Mouse (Mus musculus) small intestine, adult 2 months (tissue): ENCODE data around the gene Sav1. TPM values are rescaled to one million over a fixed set of nuclear protein-coding genes. Genes with fewer than 3 reads are reported as not detected.

Experiments used
- H3K27ac ChIP-seq: fragments of 200-500 bp; 2 replicates; pipeline ENCODE4 v1.5.1; 2012; ENCODE audit warnings: low read depth, low read length, control low read depth, inconsistent platforms; ENCODE audit not compliant: insufficient read depth
- H3K27me3 ChIP-seq: fragments of 200-500 bp; 2 replicates; pipeline ENCODE4 v1.6.1; 2012; ENCODE audit warnings: mild to moderate bottlenecking, moderate library complexity, low read length, inconsistent platforms; ENCODE audit not compliant: control insufficient read depth, insufficient read depth
- H3K36me3 ChIP-seq: fragments of 200-500 bp; 2 replicates; pipeline ENCODE4 v1.6.1; 2012; ENCODE audit warnings: mild to moderate bottlenecking, low read length, control low read depth, inconsistent platforms; ENCODE audit not compliant: control insufficient read depth, insufficient read depth
- H3K4me1 ChIP-seq: fragments of 200-500 bp; 2 replicates; pipeline ENCODE4 v1.6.1; 2012; ENCODE audit warnings: low read length, inconsistent platforms, mixed read lengths; ENCODE audit not compliant: control insufficient read depth, insufficient read depth, insufficient read length
- H3K4me3 ChIP-seq: fragments of 200-500 bp; 2 replicates; pipeline ENCODE4 v1.5.1; 2012; ENCODE audit warnings: low read depth, mild to moderate bottlenecking, control low read depth, inconsistent platforms, low read length, moderate library complexity
- CTCF ChIP-seq: fragments of 200-500 bp; IDR thresholded peaks from 2 replicates; pipeline ENCODE4 v1.5.1; 2012; ENCODE audit warnings: low read depth, mild to moderate bottlenecking, control low read depth, inconsistent platforms, low read length, moderate library complexity, mixed read lengths; ENCODE audit not compliant: insufficient replicate concordance, insufficient read length; ENCODE audit errors: extremely low read depth
- POLR2A ChIP-seq: fragments of 200-500 bp; IDR thresholded peaks from 2 replicates; pipeline ENCODE4 v1.6.1; 2012; ENCODE audit warnings: low read depth, mild to moderate bottlenecking, control low read depth, inconsistent platforms, low read length, moderate library complexity
- WGBS: fragments of 180-500 bp; shearing (Covaris S2); methylation state at CpG from one replicate; pipeline ENCODE4 v1.1.7; 2018; 5-methylcytosine and 5-hydroxymethylcytosine counted together
- polyA plus RNA-seq: library from polyadenylated mRNA; depleted of rRNA; stranded (reverse); fragments of >200 nt; gene quantifications from 2 replicates; pipeline ENCODE4 v1.2.3, GENCODE M21; 2012; rRNA removed

Sav1 gene
- 2.3 and 4.7 TPM in 2 replicates for polyA plus RNA-seq

DNA sequence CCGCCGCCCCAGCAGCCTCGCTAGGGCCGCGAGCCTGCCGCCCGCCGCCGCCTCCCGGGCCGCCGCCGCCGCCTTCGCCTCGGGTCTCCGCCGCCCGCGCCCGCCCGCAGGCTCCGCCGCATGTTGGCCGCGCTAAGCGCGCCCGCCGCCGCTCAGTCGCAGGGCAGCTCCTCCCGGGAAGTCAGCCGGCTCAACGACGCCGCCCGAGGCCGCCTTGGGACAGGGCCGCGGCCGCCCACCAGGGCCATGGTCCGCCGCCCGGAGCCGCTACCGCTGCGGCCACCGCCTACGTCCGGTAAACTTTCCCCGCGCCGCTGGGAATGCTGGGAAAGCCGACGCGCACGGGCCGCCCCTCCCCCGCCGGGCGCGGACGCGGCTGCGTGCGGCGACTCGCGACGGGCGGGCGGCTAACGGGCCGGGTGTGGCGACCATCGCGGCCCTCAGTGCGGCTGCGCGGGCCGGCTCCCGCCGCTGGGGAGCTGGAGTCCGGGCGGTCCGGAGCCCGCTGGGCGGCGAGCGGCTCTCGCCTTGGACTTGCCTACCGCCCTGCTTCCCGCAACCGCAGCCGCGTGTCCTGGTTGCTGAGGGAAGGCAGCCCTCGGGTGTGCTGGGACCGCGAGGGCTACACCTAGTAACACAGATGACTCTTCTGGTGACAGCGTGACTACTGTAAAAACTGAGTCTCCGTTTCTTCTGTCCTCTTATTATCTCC, at the start of gene Sav1:
Gene Sav1, minus strand, starts transcription at position 217 of the 712 bp plus-strand sequence.
- H3K4me1 ChIP-seq = peaks cover 1% of the 10 kb centered on the region; the same call in 1 of the 2 replicates
- TF ChIP-seq CTCF (no peak), POLR2A (peak; percentile 67; the same call in 1 of the 2 replicates)
- H3K27ac ChIP-seq = peak within 1 kb of the TSS; percentile 65
- H3K36me3 ChIP-seq = peaks cover 17% of the 10 kb centered on the region
- H3K4me3 ChIP-seq = peak within 1 kb of the TSS; percentile 97
- WGBS = 1% methylated on average over 102 of the region's 102 CpGs
- H3K27me3 ChIP-seq = no peaks in the 10 kb centered on the region

DNA sequence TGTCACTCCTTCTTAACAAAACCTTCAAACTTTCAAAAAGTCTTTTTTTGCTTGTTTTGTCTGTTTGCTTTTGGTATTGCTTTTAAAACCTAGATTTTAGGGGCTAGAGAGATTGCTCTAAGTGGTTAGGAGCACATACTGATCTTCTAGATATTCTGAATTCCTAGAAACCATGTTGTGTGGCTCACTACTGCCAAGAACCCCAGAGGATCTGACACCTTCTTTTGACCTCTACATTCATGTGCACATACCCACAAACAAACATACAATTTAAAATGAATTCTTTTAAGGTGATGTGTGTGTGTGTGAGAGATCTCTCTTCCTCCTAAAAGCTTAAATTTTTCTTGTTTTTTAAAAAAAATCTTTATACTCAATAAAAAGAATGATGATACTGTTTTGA, 39.4 kb upstream of the Sav1 start:
- Histone ChIP-seq H3K36me3 (peaks cover 11% of the 10 kb centered on the region), H3K27ac (no peak overlapping the region), H3K27me3 (no peaks in the 10 kb centered on the region), H3K4me1 (no peaks in the 10 kb centered on the region), H3K4me3 (no peak overlapping the region)
- TF ChIP-seq POLR2A (no peak), CTCF (no peak)

DNA sequence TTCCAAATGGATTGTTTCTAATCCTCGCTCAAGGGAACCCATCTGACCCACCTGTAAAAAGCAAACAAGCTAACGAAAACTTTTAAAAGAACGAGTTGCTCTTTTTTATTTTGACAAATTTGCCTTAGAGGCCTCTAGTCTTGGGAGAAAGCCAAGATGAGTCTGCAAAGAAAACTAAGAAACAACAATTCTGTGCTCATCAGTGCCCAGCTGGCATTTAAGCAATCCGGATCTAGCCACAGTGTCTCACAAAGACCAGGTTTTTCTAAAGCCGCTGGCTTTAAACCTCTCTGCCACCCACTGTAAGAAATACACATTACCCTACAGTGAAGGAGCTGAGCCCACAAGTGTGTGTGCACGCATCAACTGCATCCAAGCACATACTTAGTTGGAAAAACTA, 38.6 kb upstream of the Sav1 start:
- Histone ChIP-seq H3K4me3 (no peak overlapping the region), H3K4me1 (no peaks in the 10 kb centered on the region), H3K27me3 (no peaks in the 10 kb centered on the region), H3K27ac (no peak overlapping the region), H3K36me3 (peaks cover 12% of the 10 kb centered on the region)
- TF ChIP-seq POLR2A = no peak
- no peak for TF ChIP-seq CTCF
- 93% methylated on average over 6 of the region's 6 CpGs for WGBS

- Histone ChIP-seq H3K36me3 (peaks cover 14% of the 10 kb centered on the region), H3K27me3 (no peaks in the 10 kb centered on the region), H3K4me1 (no peaks in the 10 kb centered on the region), H3K4me3 (no peak overlapping the region), H3K27ac (no peak overlapping the region)
- WGBS = 89% methylated on average over 4 of the region's 4 CpGs
- TF ChIP-seq CTCF = no peak
- TF ChIP-seq POLR2A = no peak
These were observed 36.8 kb upstream of the Sav1 start for GRCm38 (mm10) chr12:70023580-70023979.

DNA sequence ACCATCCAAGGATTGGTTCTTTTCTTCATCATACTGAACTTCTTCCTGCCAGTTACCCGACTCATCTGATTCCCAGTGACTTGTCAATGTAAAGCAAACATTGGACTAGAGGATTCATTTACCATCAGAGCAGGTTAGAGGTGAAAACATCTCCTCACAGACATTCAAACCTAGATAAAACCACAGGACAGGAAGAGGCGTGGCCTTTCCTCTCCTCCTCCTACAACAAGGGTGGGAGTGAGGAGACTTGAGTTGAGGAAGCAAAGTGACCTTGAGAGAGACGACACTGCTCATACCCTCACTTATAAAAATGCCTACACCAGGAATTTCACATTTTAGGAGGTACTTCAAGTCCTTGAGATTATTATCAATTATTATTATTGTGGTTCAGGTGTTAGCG, 31.4 kb upstream of the Sav1 start:
- no peaks in the 10 kb centered on the region for H3K27me3 ChIP-seq
- no peak overlapping the region for H3K4me3 ChIP-seq
- H3K4me1 ChIP-seq = no peaks in the 10 kb centered on the region
- no peak overlapping the region for H3K27ac ChIP-seq
- no peak for TF ChIP-seq CTCF
- TF ChIP-seq POLR2A = no peak
- WGBS = 73% methylated on average over 4 of the region's 4 CpGs
- peaks cover 6% of the 10 kb centered on the region; the same call in 1 of the 2 replicates for H3K36me3 ChIP-seq

GRCm38 (mm10) chr12:70015936-70016335, 29.1 kb upstream of the Sav1 start:
- Histone ChIP-seq H3K4me3 (no peak overlapping the region), H3K4me1 (no peaks in the 10 kb centered on the region), H3K27me3 (no peaks in the 10 kb centered on the region), H3K27ac (no peak overlapping the region), H3K36me3 (peaks cover 6% of the 10 kb centered on the region; the same call in 1 of the 2 replicates)
- WGBS = 76% methylated on average over 4 of the region's 4 CpGs
- TF ChIP-seq POLR2A (no peak), CTCF (no peak)

- Histone ChIP-seq H3K4me3 (no peak overlapping the region), H3K27me3 (no peaks in the 10 kb centered on the region), H3K36me3 (peaks cover 2% of the 10 kb centered on the region; the same call in 1 of the 2 replicates), H3K4me1 (no peaks in the 10 kb centered on the region), H3K27ac (no peak overlapping the region)
- TF ChIP-seq CTCF (no peak), POLR2A (no peak)
- WGBS = 81% methylated on average over 5 of the region's 5 CpGs
These were observed 24.9 kb upstream of the Sav1 start for GRCm38 (mm10) chr12:70011681-70012080.
